Mouse (Mus musculus) E14TG2a.4 (cell line): Measurements from ENCODE around the gene Psma2.

Experiments used
- CTCF ChIP-seq: conservative IDR thresholded peaks from 2 replicates; pipeline ENCODE4 v1.5.1; 2014; ENCODE audit warnings: low read length
- NANOG ChIP-seq: IDR thresholded peaks from 2 replicates; pipeline ENCODE4 v1.6.1; 2014; ENCODE audit warnings: borderline replicate concordance, low read length, mixed read lengths

- TF ChIP-seq CTCF, result no peak
- TF ChIP-seq NANOG, result no peak
Observed at GRCm38 (mm10) chr13:14607616-14608015, 5.4 kb upstream of the Psma2 start.
